Mouse (Mus musculus) brain, adult 2 months (tissue): ENCODE data around the gene Hdac11.
A peak's percentile ranks its signal among the peaks of the same experiment; 100 is the strongest.
"Not testable (repeated sequence)": the region's sequence is repeated elsewhere in the genome, so short reads cannot be mapped to it uniquely, and the experiment has no call there.

Experiments used
- DNase-seq: peaks from one replicate; pipeline ENCODE4 v3.0.0; 2011; ENCODE audit warnings: low read depth, low spot score

Gene Hdac11

DNA sequence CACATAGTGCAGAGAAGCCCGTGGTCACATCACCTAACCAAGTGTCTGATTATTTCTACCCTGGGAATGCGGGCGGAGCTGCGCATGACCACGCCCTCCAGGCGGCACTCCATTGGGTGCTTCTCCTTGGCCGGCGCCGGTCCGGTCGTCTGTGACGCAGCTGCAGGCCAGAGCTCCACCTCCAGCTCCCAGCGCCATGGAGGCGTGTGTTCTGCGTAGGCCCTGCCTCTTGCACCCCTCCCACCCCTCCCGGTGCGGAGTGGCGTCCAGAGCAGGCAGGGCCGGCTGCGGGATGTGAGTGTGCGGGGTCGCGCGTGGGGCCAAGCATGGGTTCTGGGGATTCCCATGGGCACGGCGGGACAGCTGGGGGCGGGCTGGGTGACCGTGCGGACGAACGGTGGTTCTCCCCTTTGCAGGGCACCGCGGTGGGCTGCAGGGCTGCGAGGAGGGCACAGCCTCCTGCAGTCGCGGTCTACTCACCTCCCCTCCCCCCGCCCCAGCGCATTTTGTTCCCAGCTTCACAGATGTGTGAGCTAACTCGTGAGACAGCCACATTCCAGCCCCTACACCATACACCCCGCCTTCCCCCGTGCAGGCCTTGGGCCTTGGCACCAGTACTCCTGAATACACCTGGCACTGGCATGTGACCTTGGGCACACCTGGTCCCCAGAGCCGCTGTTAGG, at the start of gene Hdac11:
TSS of gene Hdac11 (plus strand) at position 112 of the 683 bp plus-strand sequence.
- DNase-seq: peak; percentile 99

DNA sequence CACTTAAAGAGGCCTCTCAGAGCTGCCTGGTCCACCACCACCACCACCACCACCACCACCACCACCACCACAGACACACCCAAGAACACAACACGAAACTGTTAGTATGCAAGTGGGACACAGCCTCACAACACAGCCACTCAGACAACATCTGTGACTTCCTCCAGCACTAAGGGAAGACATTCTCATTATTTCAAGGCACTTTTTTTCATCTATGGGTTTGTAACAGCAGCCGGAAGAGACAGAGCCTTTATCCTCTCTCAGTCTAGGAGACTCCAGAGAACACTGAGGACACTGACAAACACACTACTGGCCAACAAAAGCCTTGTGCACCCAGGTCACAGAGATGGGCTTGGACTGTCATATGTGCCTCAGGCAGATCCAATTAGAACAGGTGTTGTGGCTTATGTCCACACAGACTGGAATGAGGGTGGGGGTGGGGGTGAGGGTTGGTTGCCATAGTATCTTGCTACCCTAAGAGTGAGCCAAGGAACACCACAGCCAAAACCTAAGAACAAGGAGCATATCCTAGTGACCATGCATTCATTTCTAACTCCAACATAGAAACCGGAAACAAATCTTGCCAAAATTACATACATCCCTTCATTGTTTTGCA, 48.1 kb upstream of the Hdac11 start:
- peak; percentile 43 for DNase-seq

DNA sequence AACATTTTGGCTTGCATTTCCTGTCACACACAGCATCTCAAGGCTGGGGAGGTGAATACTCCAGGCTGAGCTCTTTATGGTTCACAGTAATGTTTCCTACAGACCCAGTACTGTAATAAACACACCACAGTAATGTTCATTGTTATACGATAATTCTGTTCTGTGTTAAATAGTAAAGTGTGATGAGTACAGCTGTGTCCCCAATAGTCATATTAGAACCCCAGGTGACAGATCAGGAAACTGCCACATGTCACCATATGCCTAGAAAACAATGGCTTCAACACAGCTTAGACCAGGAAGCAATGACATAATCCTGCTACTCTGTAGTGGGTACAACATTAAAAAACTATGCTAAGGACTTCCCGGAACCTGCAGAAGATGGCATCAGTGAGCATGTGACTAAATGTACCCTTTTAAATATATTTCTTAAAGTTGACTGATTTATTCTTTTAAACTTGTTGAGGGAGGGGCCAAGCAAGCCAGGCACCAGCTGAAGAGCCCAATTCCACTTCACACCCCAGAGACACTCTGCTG, 47.5 kb upstream of the Hdac11 start:
- DNase-seq: no peak

DNA sequence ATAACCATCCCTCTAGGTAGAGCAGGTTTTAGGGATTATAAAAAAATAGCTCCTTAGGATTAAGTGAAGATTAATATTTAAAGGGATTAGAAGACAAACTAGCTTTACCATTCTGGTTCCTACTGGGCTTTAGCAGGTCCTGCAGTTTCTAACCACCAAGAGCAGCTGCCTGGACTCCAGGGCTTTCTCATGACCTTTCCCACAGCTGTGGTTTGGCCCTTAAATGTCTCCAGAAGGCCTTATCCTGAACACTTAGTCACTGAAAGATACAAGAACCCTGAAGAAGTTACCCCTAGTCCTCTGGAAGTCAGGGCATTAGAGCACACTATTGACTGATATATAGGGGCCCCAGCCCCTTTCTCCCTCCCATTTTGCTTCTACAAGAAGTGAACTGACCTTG, 47.0 kb upstream of the Hdac11 start:
- no peak for DNase-seq

DNA sequence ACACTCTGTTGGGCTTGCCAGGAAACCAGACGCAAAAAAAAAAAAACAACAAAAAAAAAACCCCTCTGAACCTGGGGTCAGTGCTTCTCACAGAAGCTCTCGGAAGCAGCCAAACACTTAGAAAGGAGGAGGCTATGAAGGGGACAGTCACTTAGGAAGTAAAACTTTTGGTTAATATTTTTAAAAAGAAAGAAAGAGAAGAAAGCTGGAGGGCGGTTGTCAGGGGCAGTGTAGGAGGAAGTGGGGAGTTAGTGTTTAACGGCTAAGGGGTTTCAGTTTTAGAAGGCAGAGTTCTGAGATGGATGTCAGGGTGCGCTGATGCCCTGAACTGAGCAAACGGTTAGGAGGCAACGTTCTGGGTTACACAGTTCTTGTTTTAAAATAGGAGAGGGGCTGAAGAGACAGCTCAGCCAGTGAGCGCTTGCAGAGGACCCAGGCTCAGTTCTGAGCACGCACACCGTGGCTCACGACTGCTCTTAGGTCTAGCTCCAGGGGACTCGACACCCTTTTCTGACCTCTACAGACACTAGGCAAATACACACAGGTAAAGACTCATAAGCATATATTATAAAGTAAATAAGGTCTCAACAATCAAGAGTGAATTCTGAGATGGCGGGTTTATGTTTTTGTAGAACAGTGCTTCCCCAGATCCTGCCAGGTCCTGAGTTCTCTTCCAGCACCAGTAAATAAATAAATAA, 46.0 kb upstream of the Hdac11 start:
- DNase-seq: no peak

DNA sequence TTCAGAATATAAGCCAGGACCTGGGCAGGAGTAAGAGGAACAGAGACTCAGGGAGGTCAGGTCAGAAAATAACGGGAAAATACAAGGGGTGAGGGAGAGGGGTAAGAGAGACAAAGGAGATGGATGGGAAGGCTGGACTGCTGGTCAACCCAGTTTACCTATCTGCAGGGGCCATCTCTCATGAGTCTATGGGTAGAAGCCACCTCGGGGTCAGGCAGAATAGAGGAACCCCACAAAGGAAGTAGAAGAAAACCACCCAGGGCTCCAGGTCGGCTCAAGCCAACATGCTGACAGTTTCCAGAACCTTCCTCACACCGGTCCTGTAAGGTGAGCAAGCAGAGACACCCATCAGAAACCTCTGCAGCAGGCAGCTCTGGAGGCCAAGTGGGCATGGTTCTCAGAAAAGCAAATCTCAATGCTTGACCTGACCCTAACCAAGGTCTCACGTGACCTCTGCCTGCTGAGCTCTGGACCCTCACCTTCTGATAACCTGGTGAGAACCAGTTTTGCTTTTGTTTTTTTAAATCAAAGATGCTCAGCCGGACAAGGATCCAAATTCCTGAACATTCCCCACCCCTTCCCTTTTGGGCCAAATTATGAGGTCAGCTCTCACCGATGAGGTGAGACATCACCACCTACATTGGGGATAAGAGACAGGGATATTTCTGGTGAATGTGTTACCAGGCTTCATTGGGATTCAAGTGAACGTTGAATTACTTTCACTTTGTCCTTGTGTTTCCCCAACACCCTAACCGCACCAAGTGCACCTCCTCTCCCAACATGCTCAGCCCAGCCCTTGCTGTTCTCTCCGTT, 45.1 kb upstream of the Hdac11 start:
- no peak for DNase-seq

DNA sequence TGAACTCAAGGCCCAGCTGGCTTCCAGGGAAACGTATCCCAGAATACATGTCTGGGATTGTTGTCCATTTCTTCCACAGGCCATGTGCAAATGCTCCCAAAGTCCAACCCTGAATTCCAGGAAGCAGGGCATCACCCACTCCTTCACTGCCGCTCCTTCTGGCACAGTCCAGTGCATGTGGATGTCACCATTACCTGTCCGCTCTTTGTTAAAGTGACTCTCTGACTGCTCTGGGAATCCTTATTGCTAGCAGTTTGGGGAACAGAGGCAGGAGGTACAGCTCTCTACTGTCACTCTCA, 44.6 kb upstream of the Hdac11 start:
- no peak for DNase-seq

DNA sequence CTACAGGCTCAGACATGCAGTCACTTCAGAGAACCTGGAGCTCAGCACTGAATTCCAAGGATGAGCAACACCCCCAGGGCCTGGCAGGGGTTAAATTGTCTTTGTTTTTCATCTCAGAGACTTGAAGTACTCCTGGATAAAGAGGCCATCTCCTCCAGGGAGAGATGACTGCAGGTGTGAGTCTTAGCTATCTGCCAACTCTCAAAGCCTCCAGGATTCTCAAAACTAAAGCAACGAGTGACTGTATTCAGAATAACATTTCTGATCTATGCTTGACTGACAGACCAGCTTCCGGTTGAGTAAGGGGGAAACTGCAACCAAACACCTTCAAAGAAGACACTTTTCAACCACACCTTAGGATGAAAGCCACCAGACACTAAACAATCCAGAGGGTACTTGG, 41.7 kb upstream of the Hdac11 start:
- DNase-seq: no peak

DNA sequence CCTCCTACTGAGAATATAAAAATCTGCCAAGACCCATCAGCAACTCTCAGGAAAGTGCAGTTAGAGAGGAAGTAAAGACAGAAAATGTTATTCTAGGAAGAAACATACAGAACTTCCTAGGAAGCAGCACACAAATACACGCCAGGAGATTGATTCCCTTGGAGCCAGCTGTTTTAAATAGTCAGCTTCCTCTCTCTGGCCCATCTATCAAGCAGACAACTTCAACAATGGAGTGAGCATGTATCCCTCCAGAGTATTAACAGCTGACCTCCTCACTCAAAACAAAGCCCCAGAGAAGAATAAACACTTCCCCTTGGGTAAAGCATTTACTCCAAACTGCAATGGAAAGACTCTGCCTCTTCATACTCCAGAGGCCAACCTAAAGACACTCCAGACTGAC, 41.3 kb upstream of the Hdac11 start:
- DNase-seq: no peak

DNA sequence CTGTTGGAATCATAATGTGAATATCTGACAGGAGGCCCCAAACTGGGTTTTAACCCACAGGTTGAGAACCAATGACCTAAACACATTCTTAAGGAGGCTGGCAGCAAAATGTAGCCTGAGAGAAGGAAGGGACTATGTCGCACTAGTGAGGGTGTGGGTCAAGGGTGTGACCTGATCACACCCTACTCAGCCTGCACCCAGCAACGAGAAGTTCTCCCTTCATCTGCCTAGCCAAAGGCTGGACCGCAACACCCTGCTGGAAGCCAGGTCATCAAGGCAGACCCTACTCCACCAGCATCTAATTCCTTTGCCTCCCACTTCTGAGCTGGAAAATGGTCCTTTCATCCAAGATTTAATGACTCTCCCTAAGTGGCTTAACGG, 40.6 kb upstream of the Hdac11 start:
- DNase-seq: no peak

DNA sequence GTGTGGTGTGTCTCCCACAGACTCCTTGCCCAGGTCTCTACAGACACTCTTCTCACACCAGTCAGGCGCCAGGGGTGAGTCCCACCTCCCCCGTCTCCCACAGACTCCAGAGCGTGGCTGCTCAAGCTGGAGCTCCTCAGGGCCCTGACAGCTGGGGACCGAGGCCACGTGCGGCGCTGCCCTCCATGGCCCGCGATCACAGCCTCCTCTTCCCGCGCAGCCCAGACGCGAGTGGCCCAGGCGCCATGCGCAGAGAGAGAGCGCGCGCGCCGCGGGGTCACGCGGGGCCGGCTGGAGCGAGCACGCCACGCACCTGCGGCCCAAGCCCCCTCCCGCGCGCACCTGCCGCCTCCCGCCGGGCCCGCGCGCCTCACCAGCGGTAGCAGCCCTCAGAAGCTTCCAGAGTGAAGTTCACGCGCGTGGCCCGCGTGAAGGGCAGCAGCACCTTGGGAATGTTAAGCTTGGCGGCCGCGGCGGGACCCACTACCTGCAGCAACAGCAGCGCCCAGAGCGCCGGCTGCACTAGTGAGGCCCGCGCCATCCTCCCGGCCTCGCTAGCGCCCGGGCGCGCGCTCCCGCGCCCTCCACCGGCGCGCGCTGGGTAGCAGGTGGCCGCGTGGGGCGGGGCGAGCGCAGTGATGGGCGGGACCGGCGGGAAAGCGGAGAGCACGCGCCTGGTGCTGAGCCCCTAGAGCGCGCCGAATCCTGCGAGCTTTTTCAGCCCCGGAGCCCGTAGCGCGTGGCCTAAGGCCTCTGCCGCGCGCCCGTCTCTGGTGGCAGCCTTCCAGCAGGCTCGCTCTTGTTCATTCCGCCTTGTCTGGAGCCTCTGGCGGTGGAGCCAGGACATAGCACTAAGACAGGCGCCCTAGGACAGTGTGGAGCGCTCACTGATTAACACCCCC, 40.0 kb upstream of the Hdac11 start, which contains the start of gene Nup210:
TSS of gene Nup210 (minus strand) at position 586 of the 902 bp plus-strand sequence.
- peak; percentile 100 for DNase-seq

DNA sequence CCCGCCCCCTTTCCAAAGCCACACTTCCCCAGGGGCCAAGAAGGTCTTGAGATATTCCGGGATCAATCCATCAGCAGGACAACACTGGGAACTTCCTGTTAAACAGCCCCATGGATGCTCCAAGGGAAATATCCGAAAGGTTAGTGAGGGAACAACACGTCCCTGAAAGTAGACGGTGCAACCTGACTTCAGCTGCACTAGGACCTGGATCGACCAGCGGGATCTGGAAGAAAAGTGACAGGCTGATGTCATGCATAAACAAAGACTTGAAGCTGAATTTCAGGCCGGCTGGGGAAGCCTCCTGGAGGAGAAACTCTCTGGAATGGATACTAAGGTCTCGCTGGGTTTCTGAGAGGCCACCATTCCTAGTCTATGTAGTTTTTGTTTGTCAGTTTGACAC, 39.3 kb upstream of the Hdac11 start:
- peak; percentile 69 for DNase-seq

DNA sequence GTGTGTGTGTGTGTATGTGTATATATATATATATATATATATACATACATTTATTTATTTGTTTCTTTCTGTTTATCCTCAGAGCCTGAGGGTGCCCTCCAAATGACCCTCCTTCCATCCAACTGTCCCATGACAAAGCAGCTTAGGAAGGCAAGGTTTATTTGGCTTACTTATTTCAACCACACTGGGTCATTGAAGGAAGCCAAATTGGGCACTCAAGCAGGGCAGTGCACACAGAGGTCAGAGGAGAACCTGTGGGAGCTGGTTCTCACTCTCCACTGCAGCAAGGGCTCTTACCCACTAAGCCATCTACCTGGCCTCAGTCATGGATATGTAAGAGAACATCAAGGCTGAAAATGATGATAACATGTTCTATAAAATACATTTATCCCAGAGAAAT, 37.9 kb upstream of the Hdac11 start:
- no peak for DNase-seq

DNA sequence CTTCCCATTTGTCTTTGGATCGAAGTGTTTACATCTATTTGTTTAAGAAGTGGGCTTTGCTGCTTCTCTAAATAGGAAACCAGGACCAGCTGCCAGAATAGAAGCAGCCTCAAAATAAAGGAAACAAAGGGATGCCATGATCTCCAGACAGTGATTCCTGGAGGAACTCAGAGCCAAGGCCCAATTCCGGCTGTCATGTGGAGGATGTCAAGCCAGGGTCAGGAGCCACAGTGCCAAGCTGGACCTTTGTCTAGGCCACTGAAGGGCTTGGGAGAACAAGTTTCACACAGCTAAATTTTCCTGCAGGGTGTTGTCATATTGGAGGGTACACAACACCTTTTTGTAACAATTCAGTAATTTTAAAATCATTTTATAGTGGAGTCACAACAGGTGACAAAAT, 36.3 kb upstream of the Hdac11 start:
- no peak for DNase-seq

DNA sequence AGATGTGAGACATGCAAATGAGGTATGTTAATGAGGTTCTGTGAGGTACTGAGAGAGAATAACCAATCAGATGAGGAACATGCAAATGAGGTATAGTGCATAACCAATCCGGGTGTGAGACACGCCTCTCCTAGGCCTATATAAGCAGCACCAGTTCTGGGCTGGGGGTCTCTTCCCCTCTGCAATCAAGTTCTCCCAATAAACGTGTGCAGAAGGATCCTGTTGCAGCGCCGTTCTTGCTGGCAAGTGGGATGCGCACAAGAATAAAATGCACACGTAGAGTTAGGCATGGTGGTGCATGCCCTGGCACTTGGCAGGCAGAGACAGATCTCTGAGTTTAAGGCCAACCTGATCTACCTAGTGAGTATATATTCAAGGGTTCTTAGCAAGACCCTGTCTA, 35.4 kb upstream of the Hdac11 start:
- DNase-seq: not testable (repeated sequence)

DNA sequence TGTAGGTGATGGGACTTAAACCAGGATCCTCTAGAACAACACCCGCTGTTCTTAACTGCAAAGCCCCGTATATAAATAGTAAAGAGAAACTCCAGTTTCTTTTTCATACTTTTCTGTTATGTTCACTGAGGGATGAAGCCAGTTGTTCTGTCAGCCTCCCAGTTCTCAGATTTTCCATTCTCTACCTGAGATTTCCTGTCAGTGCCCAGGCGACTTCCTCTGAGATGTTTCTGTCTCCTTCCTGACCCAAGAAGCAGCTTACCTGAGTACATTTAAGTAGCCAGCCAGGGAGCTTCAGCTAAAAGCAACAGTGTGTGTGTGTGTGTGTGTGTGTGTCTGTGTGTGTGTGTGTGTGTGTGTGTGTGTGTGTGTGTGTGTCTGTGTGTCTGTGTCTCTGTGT, 33.0 kb upstream of the Hdac11 start:
- no peak for DNase-seq

DNA sequence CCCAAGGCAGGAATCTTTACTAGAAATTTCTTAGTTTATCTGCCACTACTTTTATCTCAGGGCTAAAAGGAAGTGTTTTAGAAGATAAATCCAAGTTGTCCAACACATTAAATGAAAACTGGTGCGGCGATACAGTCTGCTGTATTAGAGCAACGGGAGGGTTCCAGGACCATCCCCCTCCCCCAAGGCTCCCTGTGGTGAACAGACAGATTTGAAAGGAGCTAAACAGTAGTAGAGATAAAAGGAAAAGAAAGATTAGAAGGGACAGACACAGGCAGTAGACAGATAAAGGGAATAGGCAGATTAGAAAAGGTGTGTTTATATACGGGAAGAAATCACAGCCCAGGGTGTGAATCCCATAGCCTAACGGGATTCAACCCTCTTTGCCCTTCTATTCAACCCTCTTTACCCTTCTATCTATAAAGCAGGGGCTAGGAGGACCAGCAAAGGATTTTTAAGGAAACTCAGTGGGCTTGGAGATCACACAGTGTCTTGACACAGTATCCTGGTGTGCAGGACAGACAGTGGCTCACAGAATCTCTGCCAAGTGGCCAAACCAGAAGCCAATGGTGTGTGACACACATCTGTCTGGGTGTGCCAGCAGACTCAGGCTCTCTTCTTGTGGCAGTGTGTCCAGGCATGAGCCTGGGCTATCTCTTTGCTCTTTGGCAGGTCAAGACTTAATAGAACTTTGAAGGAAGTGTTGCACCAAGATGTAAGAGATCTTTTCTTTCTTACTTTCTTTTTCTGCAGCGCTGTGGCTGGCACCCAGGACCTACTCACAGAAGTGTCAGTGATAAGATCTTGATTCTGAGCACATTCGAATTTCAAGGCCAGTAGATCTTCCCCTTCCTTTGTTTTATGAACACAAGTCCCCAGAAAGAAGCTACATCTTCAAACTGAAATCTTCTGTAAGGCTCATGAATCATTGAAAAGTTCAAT, 31.9 kb upstream of the Hdac11 start:
- DNase-seq: no peak

DNA sequence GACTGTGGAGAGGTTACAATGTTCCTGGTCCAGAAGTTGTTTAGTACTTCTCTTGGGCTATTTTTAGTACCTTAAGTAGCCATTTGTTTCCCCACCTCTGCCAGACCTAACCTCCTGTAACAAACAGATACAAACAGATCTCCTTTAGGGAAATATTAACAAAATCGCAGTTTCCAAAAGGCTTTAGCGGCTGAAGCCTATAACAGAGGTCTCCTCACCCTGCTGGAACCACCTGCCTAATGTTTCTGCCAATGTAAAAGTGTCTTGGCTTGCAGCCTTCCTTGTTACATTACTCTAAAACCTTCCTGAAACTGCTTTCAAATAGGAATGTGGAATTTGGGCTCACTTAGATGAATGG, 31.3 kb upstream of the Hdac11 start:
- no peak for DNase-seq

DNA sequence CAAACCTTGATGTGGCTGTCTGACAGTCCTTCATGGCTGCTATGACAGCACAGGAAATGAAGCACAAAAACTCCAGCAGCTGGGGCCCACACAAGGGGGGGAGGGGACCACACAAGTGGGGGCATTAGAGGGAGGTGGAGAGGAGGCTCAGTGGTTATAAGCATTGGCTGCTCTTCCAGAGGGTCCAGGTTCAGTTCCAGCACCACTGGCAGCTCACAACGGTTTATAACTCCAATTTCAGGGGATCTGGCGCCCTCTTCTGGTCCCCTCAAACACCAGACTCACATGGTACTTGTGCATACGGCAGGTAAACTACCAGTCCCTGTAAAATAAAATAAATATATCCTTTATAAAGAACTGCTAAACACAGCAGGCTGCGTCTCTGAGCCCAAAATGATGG, 27.5 kb upstream of the Hdac11 start:
- DNase-seq: no peak

DNA sequence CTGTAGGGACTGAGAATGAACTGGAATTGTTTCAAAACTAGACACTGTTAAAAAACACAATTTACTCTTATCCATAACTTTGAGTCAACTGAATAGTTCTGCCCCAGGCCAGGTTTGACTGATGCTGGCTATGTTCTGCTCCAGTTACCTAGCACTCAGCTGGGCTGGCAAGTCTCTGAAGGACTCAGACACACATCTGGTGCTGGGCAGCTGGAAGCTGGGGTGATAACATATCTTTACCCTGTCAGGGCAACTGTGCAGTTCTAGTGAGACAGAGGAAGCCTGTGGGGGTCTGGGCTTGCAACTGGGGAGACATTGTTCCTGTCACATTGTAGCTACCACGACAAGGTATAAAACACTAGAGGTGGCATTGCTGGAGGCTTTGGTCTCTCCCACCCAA, 25.6 kb upstream of the Hdac11 start:
- DNase-seq: no peak
